Mouse (Mus musculus) hindbrain, postnatal 0 days (tissue): ENCODE measurements around the gene Plet1. TPM values are rescaled to one million over a fixed set of nuclear protein-coding genes. Genes with fewer than 3 reads are reported as not detected.

Experiments
- ATAC-seq: fragments of 200-750 bp; cut with Nextera tagmentation; 2 replicates; pipeline ENCODE4 v1.8.0; 2017; ENCODE audit warnings: mild to moderate bottlenecking, moderate TSS enrichment, moderate library complexity
- DNase-seq: peaks from one replicate; pipeline ENCODE4 v3.0.0-alpha.2; 2015; ENCODE audit warnings: low spot score
- H3K27ac ChIP-seq: fragments of 300-500 bp; sonication (generic); 2 replicates; pipeline ENCODE4 v1.5.1; 2014; ENCODE audit warnings: mild to moderate bottlenecking
- H3K27me3 ChIP-seq: fragments of 300-500 bp; sonication (generic); 2 replicates; pipeline ENCODE4 v1.6.1; 2014; ENCODE audit warnings: low read length, mixed read lengths; ENCODE audit not compliant: insufficient read depth
- H3K36me3 ChIP-seq: fragments of 300-500 bp; sonication (generic); 2 replicates; pipeline ENCODE4 v1.6.1; 2014; ENCODE audit warnings: low read length, mixed read lengths; ENCODE audit not compliant: insufficient read depth
- H3K4me1 ChIP-seq: fragments of 300-500 bp; sonication (generic); 2 replicates; pipeline ENCODE4 v1.6.1; 2014; ENCODE audit warnings: antibody characterized with exemption, low read length, mixed read lengths; ENCODE audit not compliant: insufficient read depth
- H3K4me2 ChIP-seq: fragments of 300-500 bp; sonication (generic); 2 replicates; pipeline ENCODE4 v1.6.1; 2014; ENCODE audit warnings: low read depth, mild to moderate bottlenecking, low read length, moderate library complexity, mixed read lengths
- H3K4me3 ChIP-seq: fragments of 300-500 bp; sonication (generic); 2 replicates; pipeline ENCODE4 v1.5.1; 2014; ENCODE audit warnings: low read length
- H3K9ac ChIP-seq: fragments of 300-500 bp; sonication (generic); replicated peaks from 2 replicates; pipeline ENCODE4 v1.6.1; 2014; ENCODE audit warnings: mild to moderate bottlenecking, low read length, moderate library complexity, mixed read lengths
- H3K9me3 ChIP-seq: fragments of 300-500 bp; sonication (generic); 2 replicates; pipeline ENCODE4 v1.6.1; 2016; ENCODE audit warnings: low read length, mixed read lengths
- CTCF ChIP-seq: IDR thresholded peaks from 2 replicates; pipeline ENCODE4 v1.5.1; 2016; ENCODE audit warnings: antibody characterized with exemption, control low read depth, low read depth
- WGBS: fragments of 180-500 bp; shearing (Covaris S2); extraction: QIAGEN DNeasy Blood & Tissue Kit; methylation state at CpG from one replicate; pipeline ENCODE4 v1.1.7; 2014; 5-methylcytosine and 5-hydroxymethylcytosine counted together
- polyA plus RNA-seq: library from polyadenylated mRNA; unstranded; fragments of >200 nt; fragmentation: Nextera tagmentation; extraction: Ambion mirVana; gene quantifications from 2 replicates; pipeline ENCODE4 v1.2.1, GENCODE M21; 2015
- total RNA-seq: library from RNA; depleted of rRNA; stranded (reverse); fragments of >200 nt; gene quantifications from 2 replicates; pipeline ENCODE4 v1.2.3, GENCODE M21; 2014

The Plet1 gene
- total and polyA plus RNA-seq, 2 experiments from 2014 or later, result 0.37 to 1.0 TPM

DNA sequence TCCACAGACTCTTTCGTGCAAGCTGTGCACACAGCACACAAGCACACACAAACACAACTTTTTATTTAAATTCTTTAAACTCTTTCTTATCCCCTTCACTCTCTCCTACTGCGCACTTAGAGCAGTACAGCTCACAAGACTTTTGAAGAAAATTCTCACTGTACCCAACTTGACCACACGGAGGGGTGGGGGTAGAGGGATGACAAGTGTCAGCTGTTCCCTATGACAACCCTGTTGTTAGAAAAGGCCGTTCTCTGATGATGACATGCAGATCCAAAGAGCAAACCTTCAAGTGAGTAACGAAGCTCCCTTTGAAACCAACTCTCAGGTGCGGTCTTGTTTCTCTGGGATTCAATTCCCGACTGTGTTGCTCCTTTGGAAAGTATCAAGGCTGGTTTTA, 33.5 kb downstream of the Plet1 start:
- H3K4me3 ChIP-seq, result peak overlapping the region; percentile 69
- no peaks in the 10 kb centered on the region for H3K27me3 ChIP-seq
- no peaks in the 10 kb centered on the region for H3K9me3 ChIP-seq
- no peak for ATAC-seq
- WGBS, result 44% methylated on average over 7 of the region's 7 CpGs
- H3K27ac ChIP-seq, result peak overlapping the region; percentile 82; the same call in 1 of the 2 replicates
- H3K4me1 ChIP-seq, result peaks cover 5% of the 10 kb centered on the region; the same call in 1 of the 2 replicates
- peak overlapping the region; percentile 65 for H3K9ac ChIP-seq
- no peak for TF ChIP-seq CTCF
- DNase-seq, result peak; percentile 1
- no peaks in the 10 kb centered on the region for H3K36me3 ChIP-seq
- H3K4me2 ChIP-seq, result peak overlapping the region; percentile 68

DNA sequence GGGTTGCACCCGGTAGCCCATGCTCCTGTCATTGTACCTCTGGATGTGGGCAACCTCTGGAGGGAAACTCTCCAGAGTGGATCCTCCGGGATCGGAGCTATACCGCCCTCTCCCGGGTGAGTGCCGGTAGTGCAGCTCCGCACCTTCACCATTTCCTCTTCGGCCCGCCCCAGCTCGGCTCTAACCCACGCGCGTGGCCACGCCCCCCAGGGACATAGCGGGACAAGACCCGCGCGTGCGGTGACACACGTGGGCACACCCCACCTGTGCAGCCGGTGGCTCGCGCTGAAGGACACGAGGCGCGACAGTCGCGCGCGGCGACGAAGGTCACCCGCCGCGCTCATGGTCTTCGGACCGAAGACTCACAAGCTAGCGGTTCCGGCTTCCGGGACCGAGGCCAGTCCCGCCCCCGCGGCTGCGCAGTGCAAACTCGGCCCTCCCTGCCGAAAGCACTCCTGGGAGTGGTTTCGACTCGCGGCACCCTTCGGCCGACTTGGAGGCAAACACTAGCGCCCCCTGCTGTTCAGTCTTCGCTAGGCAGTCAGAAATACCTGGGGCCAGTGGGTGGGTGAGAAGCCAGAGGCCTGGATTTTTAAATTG, 34.1 kb downstream of the Plet1 start, which contains the start of gene Pts:
Gene Pts, minus strand, starts transcription at position 432 of the 600 bp plus-strand sequence.
- Histone ChIP-seq H3K9ac (peak within 1 kb of the TSS; percentile 65), H3K9me3 (no peaks in the 10 kb centered on the region), H3K4me3 (peak within 1 kb of the TSS; percentile 69), H3K4me1 (peaks cover 5% of the 10 kb centered on the region; the same call in 1 of the 2 replicates), H3K36me3 (no peaks in the 10 kb centered on the region), H3K4me2 (peak within 1 kb of the TSS; percentile 68), H3K27me3 (no peaks in the 10 kb centered on the region), H3K27ac (peak within 1 kb of the TSS; percentile 82)
- ATAC-seq (peak; percentile 99), DNase-seq (peak; percentile 100)
- peak; percentile 89 for TF ChIP-seq CTCF
- under 1% methylated on average over 54 of the region's 54 CpGs for WGBS

DNA sequence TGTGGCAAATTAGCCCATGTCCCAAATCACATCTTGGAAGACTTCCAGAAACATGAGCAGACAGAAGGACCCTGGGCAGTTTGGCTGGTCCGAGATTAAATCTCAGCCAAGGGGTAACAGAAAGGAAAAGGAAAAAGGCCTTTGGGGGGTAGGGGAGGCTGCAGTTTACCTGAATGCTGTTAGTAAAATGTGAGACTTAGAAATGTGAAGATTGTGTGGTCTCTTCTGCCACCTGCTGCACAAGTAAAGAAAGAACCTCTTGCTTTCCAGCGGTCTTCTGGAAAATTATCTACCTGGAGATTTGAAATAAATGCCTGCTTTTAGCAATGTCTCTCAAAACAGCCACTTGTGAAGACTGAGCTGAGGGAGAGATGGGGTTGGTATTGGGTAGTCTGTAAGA, 36.6 kb downstream of the Plet1 start:
- H3K27me3 ChIP-seq, result no peaks in the 10 kb centered on the region
- TF ChIP-seq CTCF, result peak; percentile 72
- no peaks in the 10 kb centered on the region for H3K36me3 ChIP-seq
- H3K4me3 ChIP-seq, result no peak overlapping the region
- WGBS, result 18% methylated on average over 2 of the region's 2 CpGs
- H3K4me1 ChIP-seq, result peaks cover 5% of the 10 kb centered on the region; the same call in 1 of the 2 replicates
- ATAC-seq (no peak), DNase-seq (peak; percentile 76)
- no peak overlapping the region for H3K9ac ChIP-seq
- H3K9me3 ChIP-seq, result no peaks in the 10 kb centered on the region
- H3K4me2 ChIP-seq, result no peak overlapping the region
- no peak overlapping the region for H3K27ac ChIP-seq

DNA sequence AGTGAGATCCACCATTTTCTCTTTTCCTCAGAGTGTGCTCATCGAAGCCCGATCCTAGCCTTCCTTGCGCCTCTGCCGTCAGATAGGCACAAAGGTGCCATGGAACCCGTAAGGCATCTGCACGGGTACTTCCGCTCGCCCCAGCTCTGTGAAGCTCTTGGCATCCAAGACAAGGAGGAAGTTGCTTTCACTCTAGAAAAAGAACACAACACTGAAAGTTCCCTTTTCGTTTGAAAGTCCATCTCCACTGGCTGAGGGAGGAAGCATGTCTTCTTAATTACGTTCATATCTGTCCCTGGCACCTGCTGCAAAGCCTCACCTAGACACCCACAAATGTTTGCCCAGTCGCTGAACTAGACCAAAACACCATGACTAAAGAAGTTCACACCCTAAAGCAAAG, 39.0 kb downstream of the Plet1 start:
- Histone ChIP-seq H3K9ac (no peak overlapping the region), H3K4me3 (no peak overlapping the region), H3K4me1 (no peaks in the 10 kb centered on the region), H3K27ac (no peak overlapping the region), H3K9me3 (no peaks in the 10 kb centered on the region), H3K4me2 (no peak overlapping the region), H3K27me3 (no peaks in the 10 kb centered on the region), H3K36me3 (no peaks in the 10 kb centered on the region)
- WGBS, result 87% methylated on average over 11 of the region's 11 CpGs
- TF ChIP-seq CTCF, result no peak
- DNase-seq (no peak), ATAC-seq (no peak)

DNA sequence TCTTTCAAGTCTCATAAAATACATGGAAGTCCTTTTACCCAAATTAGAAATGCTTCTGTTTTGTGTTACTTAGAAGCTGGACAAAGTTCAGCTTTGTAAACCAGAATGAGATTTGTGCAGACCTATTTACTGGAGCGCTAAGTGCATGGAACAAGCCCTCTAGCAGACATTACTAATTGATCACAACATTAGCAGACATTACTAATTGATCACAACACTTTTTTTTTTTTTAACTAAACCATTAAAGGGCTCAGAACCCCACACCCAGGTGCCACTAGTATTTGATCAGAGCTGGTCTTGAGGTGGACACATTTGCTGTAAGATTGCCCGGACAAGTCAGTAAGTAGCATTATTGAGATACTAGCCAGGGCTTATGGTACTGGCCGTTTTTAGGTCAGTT, 39.5 kb downstream of the Plet1 start:
- no peak overlapping the region for H3K9ac ChIP-seq
- H3K4me2 ChIP-seq, result no peak overlapping the region
- no peak for DNase-seq
- no peaks in the 10 kb centered on the region for H3K27me3 ChIP-seq
- WGBS, result 76% methylated on average over 3 of the region's 3 CpGs
- H3K4me3 ChIP-seq, result no peak overlapping the region
- no peak for ATAC-seq
- no peaks in the 10 kb centered on the region for H3K36me3 ChIP-seq
- no peak overlapping the region for H3K27ac ChIP-seq
- TF ChIP-seq CTCF, result no peak
- no peaks in the 10 kb centered on the region for H3K4me1 ChIP-seq
- no peaks in the 10 kb centered on the region for H3K9me3 ChIP-seq

DNA sequence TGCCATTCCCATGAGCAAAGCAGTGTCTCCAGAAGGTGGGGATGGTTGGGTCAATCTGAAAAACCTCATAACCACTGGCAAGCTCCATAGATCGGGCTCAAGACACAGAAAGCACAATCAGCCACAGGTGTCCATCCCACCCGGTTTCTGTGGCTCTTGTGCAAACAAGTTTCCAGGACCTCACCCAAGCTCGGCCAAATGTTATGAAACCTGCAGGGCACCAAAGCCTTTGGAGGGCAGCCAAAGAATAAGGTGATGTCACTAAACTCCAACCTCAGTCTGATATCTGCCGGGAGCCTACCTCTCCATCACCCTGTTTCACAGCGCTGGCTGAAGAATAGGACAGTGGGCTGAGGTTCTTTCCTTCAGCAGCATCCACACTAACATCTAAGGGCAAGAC, 41.6 kb downstream of the Plet1 start:
- no peak for TF ChIP-seq CTCF
- ATAC-seq, result no peak
- no peak for DNase-seq
- Histone ChIP-seq H3K9ac (no peak overlapping the region), H3K4me1 (no peaks in the 10 kb centered on the region), H3K27ac (no peak overlapping the region), H3K9me3 (no peaks in the 10 kb centered on the region), H3K4me2 (no peak overlapping the region), H3K36me3 (no peaks in the 10 kb centered on the region), H3K4me3 (no peak overlapping the region), H3K27me3 (no peaks in the 10 kb centered on the region)
- 80% methylated on average over 5 of the region's 5 CpGs for WGBS

DNA sequence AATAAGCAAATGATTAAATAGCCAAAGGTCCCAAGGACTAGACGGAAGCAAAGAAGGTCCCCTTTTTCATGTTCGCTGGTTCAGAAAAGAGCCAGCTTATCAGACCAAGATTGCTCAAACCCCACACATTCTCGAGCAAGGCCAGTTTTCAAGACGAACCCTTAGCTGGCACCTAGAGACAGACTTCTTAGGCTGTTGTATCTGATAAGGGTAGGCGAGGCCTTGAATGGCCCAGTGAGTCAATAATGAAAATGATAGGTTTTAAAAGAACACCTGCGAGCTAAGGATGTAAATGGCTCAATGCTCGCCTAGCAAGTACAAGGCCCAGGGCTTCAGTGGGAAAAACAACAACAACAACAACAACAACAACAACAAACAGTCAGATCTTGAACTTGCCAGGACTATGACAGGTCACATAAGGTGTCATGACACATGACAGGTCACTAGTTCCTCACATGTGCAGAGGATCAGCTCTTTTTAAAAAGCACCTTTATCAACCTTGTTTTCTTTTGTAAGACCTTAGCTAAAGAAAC, 42.3 kb downstream of the Plet1 start:
- H3K9ac ChIP-seq, result no peak overlapping the region
- no peaks in the 10 kb centered on the region for H3K27me3 ChIP-seq
- TF ChIP-seq CTCF, result no peak
- 85% methylated on average over 7 of the region's 7 CpGs for WGBS
- no peak overlapping the region for H3K27ac ChIP-seq
- no peak overlapping the region for H3K4me3 ChIP-seq
- ATAC-seq, result no peak
- no peaks in the 10 kb centered on the region for H3K4me1 ChIP-seq
- H3K9me3 ChIP-seq, result no peaks in the 10 kb centered on the region
- no peak for DNase-seq
- no peaks in the 10 kb centered on the region for H3K36me3 ChIP-seq
- H3K4me2 ChIP-seq, result no peak overlapping the region
